Mouse (Mus musculus) brain, adult 2 months (tissue): ENCODE data around the gene Olfr1123.

Experiments
- DNase-seq: peaks from one replicate; pipeline ENCODE4 v3.0.0; 2011; ENCODE audit warnings: low read depth, low spot score

Olfr1123 gene

GRCm38 (mm10) chr2:87416335-87416734 lies at the start of gene Olfr1123:
Olfr1123 (plus strand) TSS chr2:87416635.
- DNase-seq: no peak

- DNase-seq: no peak
Observed at GRCm38 (mm10) chr2:87369595-87369994, 46.8 kb upstream of the Olfr1123 start, which contains the start of gene Olfr1121. Olfr1121 (plus strand) TSS chr2:87369895.

GRCm38 (mm10) chr2:87371726-87372125 lies 44.7 kb upstream of the Olfr1123 start:
- DNase-seq: peak; percentile 83

- DNase-seq: no peak
Observed at GRCm38 (mm10) chr2:87383935-87384334, 32.5 kb upstream of the Olfr1123 start.

GRCm38 (mm10) chr2:87385549-87385948 lies 30.9 kb upstream of the Olfr1123 start, which contains the start of gene Olfr1122:
Olfr1122 (plus strand) TSS chr2:87385849.
- DNase-seq: no peak

- peak; percentile 9 for DNase-seq
Observed at GRCm38 (mm10) chr2:87393605-87394004, 22.8 kb upstream of the Olfr1123 start.

- DNase-seq: peak; percentile 25
Observed at GRCm38 (mm10) chr2:87394686-87395085, 21.7 kb upstream of the Olfr1123 start.

GRCm38 (mm10) chr2:87429975-87430374 lies 13.5 kb downstream of the Olfr1123 start, which contains the start of gene Olfr1124:
Olfr1124 (plus strand) TSS chr2:87430275.
- no peak for DNase-seq

- DNase-seq: no peak
Observed at GRCm38 (mm10) chr2:87437731-87438130, 21.3 kb downstream of the Olfr1123 start.

- DNase-seq: no peak
Observed at GRCm38 (mm10) chr2:87453662-87454061, 37.2 kb downstream of the Olfr1123 start, which contains the start of gene Olfr1126. Olfr1126 (plus strand) TSS chr2:87453962.

GRCm38 (mm10) chr2:87461769-87462168 lies 45.3 kb downstream of the Olfr1123 start:
- DNase-seq: no peak
